In genomic region chr1:107447228-107447931, GRCm38 (mm10) we compare ENCODE assay signal across 31 mouse cellular contexts. TPM values are rescaled to one million over a fixed set of nuclear protein-coding genes. Genes with fewer than 3 reads are reported as not detected.
DNase-seq lines count a peak whose midpoint lies in the region; ATAC-seq and TF ChIP-seq lines count a peak whose summit lies in the region.
"Had no signal": no experiment of that assay in that cellular context is flagged by ENCODE, and none has a peak within 500 bp of the region (broad histone marks: within the 10 kb centered on the region; RNA-seq: fewer than 3 reads in every experiment).

No protein-coding gene starts in this region.

- no peaks in the 10 kb centered on the region for H3K9me3 ChIP-seq in CH12.LX (replicated peaks; ENCODE audit: low read length)
- H3K9me3 ChIP-seq in kidney, embryonic 14.5 days (ENCODE audit: control insufficient read depth, low read length) = no peaks in the 10 kb centered on the region
- no peaks in the 10 kb centered on the region for H3K9me3 ChIP-seq in midbrain, embryonic 15.5 days
- H3K9me3 ChIP-seq: embryonic facial prominence, embryonic 15.5 days; heart, embryonic 15.5 days; liver, embryonic 13.5 days; midbrain, embryonic 12.5 days had no signal

- WGBS in kidney, embryonic 14.5 days = 79% methylated on average over 3 of the region's 3 CpGs
- WGBS in midbrain, embryonic 15.5 days = 78% methylated on average over 3 of the region's 3 CpGs

- H3K79me2 ChIP-seq in CH12.LX (replicated peaks; ENCODE audit: control insufficient read depth, extremely low read depth, insufficient read depth, poor library complexity, severe bottlenecking) = no peaks in the 10 kb centered on the region

- H3K4me2 ChIP-seq in CH12.LX (ENCODE audit: insufficient read depth, low read depth, poor library complexity, severe bottlenecking) = peak overlapping the region; percentile 80
- no peak overlapping the region for H3K4me2 ChIP-seq in kidney, embryonic 14.5 days (replicated peaks; ENCODE audit: low read depth, low read length)
- H3K4me2 ChIP-seq in midbrain, embryonic 15.5 days = no peak overlapping the region
- H3K4me2 ChIP-seq: embryonic facial prominence, embryonic 15.5 days; heart, embryonic 15.5 days; hindbrain, embryonic 14.5 days; liver, embryonic 13.5 days; lung, embryonic 14.5 days; midbrain, embryonic 12.5 days had no signal

- no peak; the same call in 1 of the 2 replicates for TF ChIP-seq RAD21 in CH12.LX (IDR thresholded peaks at IDR 0.05; ENCODE audit: low read depth, low read length)

- in situ Hi-C loops in CH12.LX (cut with MboI; ENCODE audit: low pct_ligation_motif_present, low pct_unique_long_range_greater_than_20kb, low sequenced_read_pairs) = no loop called here

- no peak for TF ChIP-seq POLR2A in CH12.LX (IDR thresholded peaks at IDR 0.05; ENCODE audit: low read depth, low read length)

- peak overlapping the region; percentile 46; the same call in 1 of the 2 replicates for H3K27ac ChIP-seq in CH12.LX (ENCODE audit: insufficient read depth, low read depth)
- H3K27ac ChIP-seq in kidney, embryonic 14.5 days (ENCODE audit: low read depth, low read length) = no peak overlapping the region
- no peak overlapping the region for H3K27ac ChIP-seq in midbrain, embryonic 15.5 days
- H3K27ac ChIP-seq: embryonic facial prominence, embryonic 15.5 days; heart, embryonic 15.5 days; hindbrain, embryonic 14.5 days; layer of hippocampus, adult 2 months; liver, embryonic 13.5 days; midbrain, embryonic 12.5 days had no signal

- 0 out of 2 replicates have a peak overlapping the region, but pooled peaks have one; percentile 13 for H3K9ac ChIP-seq in CH12.LX (ENCODE audit: insufficient read depth, low read depth)
- no peak overlapping the region for H3K9ac ChIP-seq in kidney, embryonic 14.5 days (ENCODE audit: low read depth, low read length)
- H3K9ac ChIP-seq in midbrain, embryonic 15.5 days = no peak overlapping the region
- H3K9ac ChIP-seq: embryonic facial prominence, embryonic 15.5 days; heart, embryonic 15.5 days; hindbrain, embryonic 14.5 days; liver, embryonic 13.5 days; lung, embryonic 14.5 days; midbrain, embryonic 12.5 days had no signal

- peaks cover 0 to 25% of the 10 kb centered on the region in 2 experiments; a peak in 2 of 4 replicates for H3K4me1 ChIP-seq in CH12.LX (ENCODE audit: control insufficient read depth in 1 of 2, insufficient read depth in 2 of 2)
- no peaks in the 10 kb centered on the region for H3K4me1 ChIP-seq in kidney, embryonic 14.5 days (ENCODE audit: control insufficient read depth, insufficient read depth, low read length)
- H3K4me1 ChIP-seq in midbrain, embryonic 15.5 days = no peaks in the 10 kb centered on the region
- H3K4me1 ChIP-seq: embryonic facial prominence, embryonic 15.5 days; heart, embryonic 15.5 days; liver, embryonic 13.5 days; midbrain, embryonic 12.5 days had no signal

- peak; percentile 71 for ATAC-seq in megakaryocyte, adult 5-6 weeks (ENCODE audit: poor library complexity, severe bottlenecking)
- ATAC-seq in kidney, embryonic 14.5 days (ENCODE audit: low FRiP score, low TSS enrichment) = no peak
- ATAC-seq in midbrain, embryonic 15.5 days (replicated peaks) = no peak
- ATAC-seq: forebrain, embryonic 16.5 days; inflammation-experienced regulatory T-cells, adult 6 months; Patski had no signal

- peak; percentile 1 for DNase-seq in lung, postnatal 36 days
- no peak for DNase-seq in lung, postnatal 10 days
- DNase-seq in CH12.LX (ENCODE audit: extremely low read depth) = peak; percentile 65
- no peak for DNase-seq in thymus, postnatal 0 days (ENCODE audit: low spot score)
- DNase-seq: adrenal gland, postnatal 36 days; cerebellum, adult 9-10 months; gastrocnemius, postnatal 25 days; heart, postnatal 36 days; kidney, adult 8-10 months; kidney, postnatal 14 days; liver, embryonic 13.5 days; lung, embryonic 14.5 days; retina, postnatal 1 day; thymus, postnatal 14 days had no signal

- TF ChIP-seq EP300 in CH12.LX (IDR thresholded peaks at IDR 0.05; ENCODE audit: low read length) = peak; percentile 89

- H3K27me3 ChIP-seq in CH12.LX (replicated peaks) = no peaks in the 10 kb centered on the region
- H3K27me3 ChIP-seq in kidney, embryonic 14.5 days (ENCODE audit: control insufficient read depth, insufficient read depth, low read length) = no peaks in the 10 kb centered on the region
- H3K27me3 ChIP-seq in midbrain, embryonic 15.5 days (replicated peaks) = no peaks in the 10 kb centered on the region
- H3K27me3 ChIP-seq: embryonic facial prominence, embryonic 15.5 days; heart, embryonic 15.5 days; liver, embryonic 13.5 days; midbrain, embryonic 12.5 days had no signal

- dilution Hi-C loops in CH12.LX (cut with MboI; ENCODE audit: extremely low pct_ligation_motif_present, extremely low pct_unique_long_range_greater_than_20kb, low sequenced_read_pairs) = no loop called here

- no peak overlapping the region for H3K4me3 ChIP-seq in CH12.LX (replicated peaks in 1 of 3; ENCODE audit: low read depth in 2 of 3, low read length in 2 of 3, poor library complexity in 1 of 3)
- no peak overlapping the region for H3K4me3 ChIP-seq in kidney, embryonic 14.5 days (ENCODE audit: low read length)
- H3K4me3 ChIP-seq in midbrain, embryonic 15.5 days = no peak overlapping the region
- H3K4me3 ChIP-seq: embryonic facial prominence, embryonic 15.5 days; heart, embryonic 15.5 days; layer of hippocampus, adult 2 months; liver, embryonic 13.5 days; midbrain, embryonic 12.5 days had no signal

- no peak for TF ChIP-seq CTCF in CH12.LX (conservative IDR thresholded peaks at IDR 0.05 in 1 of 2, IDR thresholded peaks at IDR 0.05 in 1 of 2; ENCODE audit: low read depth in 2 of 2, low read length in 2 of 2)

- H3K36me3 ChIP-seq in CH12.LX (replicated peaks in 1 of 2; ENCODE audit: control insufficient read depth in 1 of 2, insufficient read depth in 1 of 2, low read length in 1 of 2) = no peaks in the 10 kb centered on the region
- no peaks in the 10 kb centered on the region for H3K36me3 ChIP-seq in kidney, embryonic 14.5 days (ENCODE audit: control insufficient read depth, insufficient read depth, low read length)
- no peaks in the 10 kb centered on the region for H3K36me3 ChIP-seq in midbrain, embryonic 15.5 days (replicated peaks)
- H3K36me3 ChIP-seq: embryonic facial prominence, embryonic 15.5 days; heart, embryonic 15.5 days; liver, embryonic 13.5 days; midbrain, embryonic 12.5 days had no signal

TF ChIP-seq in CH12.LX, 34 proteins besides CTCF, POLR2A, EP300 and RAD21 (continues in another document):
- TF ChIP-seq MAX (IDR thresholded peaks at IDR 0.05; ENCODE audit: low read length) = no peak; the same call in 1 of the 2 replicates
- peak; percentile 51 for TF ChIP-seq BHLHE40 (IDR thresholded peaks at IDR 0.05; ENCODE audit: low read depth, low read length)
- peak; percentile 51 for TF ChIP-seq TCF12 (IDR thresholded peaks at IDR 0.05; ENCODE audit: low read depth, low read length)
- peak; percentile 86 for TF ChIP-seq ELF1 (IDR thresholded peaks at IDR 0.05; ENCODE audit: low read depth, low read length)
- no peak for TF ChIP-seq ZKSCAN1 (IDR thresholded peaks at IDR 0.05; ENCODE audit: borderline replicate concordance, low read depth, low read length)
- no peak for TF ChIP-seq GABPA (IDR thresholded peaks at IDR 0.05; ENCODE audit: insufficient replicate concordance, low read depth, low read length)
- TF ChIP-seq USF2 (conservative IDR thresholded peaks at IDR 0.05; ENCODE audit: low read depth, low read length) = no peak
- TF ChIP-seq IRF4 (IDR thresholded peaks at IDR 0.05; ENCODE audit: low read depth, low read length) = peak; percentile 89
- 0 out of 2 replicates have a peak, but pooled peaks have one; percentile 34 for TF ChIP-seq JUN (IDR thresholded peaks at IDR 0.05; ENCODE audit: insufficient read depth, low read depth, low read length)
- no peak for TF ChIP-seq NRF1 (IDR thresholded peaks at IDR 0.05; ENCODE audit: low read depth, low read length)
- no peak for TF ChIP-seq POLR2AphosphoS2 (IDR thresholded peaks at IDR 0.05; ENCODE audit: low read depth, low read length)
- peak; percentile 64 for TF ChIP-seq ETS1 (conservative IDR thresholded peaks at IDR 0.05; ENCODE audit: low read depth, low read length)
- peak; percentile 69; the same call in 1 of the 2 replicates for TF ChIP-seq CHD2 (IDR thresholded peaks at IDR 0.05; ENCODE audit: low read length)
- peak; percentile 93 for TF ChIP-seq MEF2A (IDR thresholded peaks at IDR 0.05; ENCODE audit: borderline replicate concordance, low read depth, low read length)
- TF ChIP-seq UBTF (IDR thresholded peaks at IDR 0.05; ENCODE audit: low read depth, low read length) = no peak
- TF ChIP-seq SMC3 (IDR thresholded peaks at IDR 0.05; ENCODE audit: low read depth, low read length) = no peak
- TF ChIP-seq TBP (conservative IDR thresholded peaks at IDR 0.05; ENCODE audit: low read depth, low read length) = 0 out of 2 replicates have a peak, but pooled peaks have one; percentile 38
- TF ChIP-seq USF1 (IDR thresholded peaks at IDR 0.05; ENCODE audit: low read depth, low read length) = no peak
- peak; percentile 64 for TF ChIP-seq JUND (conservative IDR thresholded peaks at IDR 0.05; ENCODE audit: low read depth, low read length)
- no peak for TF ChIP-seq PAX5 (IDR thresholded peaks at IDR 0.05; ENCODE audit: low read length)
- TF ChIP-seq MAZ (IDR thresholded peaks at IDR 0.05; ENCODE audit: low read depth, low read length) = peak; percentile 51; the same call in 1 of the 2 replicates
- TF ChIP-seq SIN3A (IDR thresholded peaks at IDR 0.05; ENCODE audit: low read length) = peak; percentile 40; the same call in 1 of the 2 replicates
- no peak for TF ChIP-seq ZMIZ1 (IDR thresholded peaks at IDR 0.05; ENCODE audit: low read depth, low read length)
- TF ChIP-seq MAFK (IDR thresholded peaks at IDR 0.05; ENCODE audit: insufficient replicate concordance, low read length) = 0 out of 2 replicates have a peak, but pooled peaks have one; percentile 42
- no peak for TF ChIP-seq KAT2A (IDR thresholded peaks at IDR 0.05; ENCODE audit: insufficient replicate concordance, low read length)
- TF ChIP-seq E2F4 (IDR thresholded peaks at IDR 0.05; ENCODE audit: insufficient replicate concordance, low read depth, low read length) = no peak
- TF ChIP-seq CHD1 (IDR thresholded peaks at IDR 0.05; ENCODE audit: low read depth, low read length) = no peak

RNA-seq across cellular contexts. Expression of gene Serpinb7, which starts 47.9 kb away (rescaled TPM):
- total RNA-seq in CH12.LX (2012; rRNA removed) (0.17 and 0.21 TPM in 2 replicates), CH12.LX (2014; rRNA removed) (0.16 TPM in 1 of 2 replicates, not detected in the other)
- 0.20 TPM in 1 of 2 replicates, not detected in the other for polyA plus RNA-seq in CH12.LX (2012; ENCODE audit: insufficient read length, low read depth)
- not detected in 2 replicates for total RNA-seq in megakaryocyte, adult 5-6 weeks (2015)
- not detected in 2 replicates for total RNA-seq in megakaryocyte, adult 5-6 weeks (2017)
- not detected in 2 replicates for polyA plus RNA-seq in kidney, embryonic 14.5 days (2014; fragmentation: Nextera tagmentation; extraction: Ambion mirVana)
- not detected in 2 replicates for polyA plus RNA-seq in midbrain, embryonic 15.5 days (2015; fragmentation: Nextera tagmentation; extraction: Ambion mirVana)
- 0.85 and 0.90 TPM in 2 replicates for polyA plus RNA-seq in thymus, postnatal 0 days (2015; fragmentation: Nextera tagmentation; extraction: Ambion mirVana)
- total RNA-seq: adrenal gland, adult 18-20 months; adrenal gland, postnatal 36 days; ES-E14; gastrocnemius, postnatal 25 days; heart, adult 8-10 months; heart, postnatal 36 days; layer of hippocampus, adult 2 months; layer of hippocampus, postnatal 25 days had no signal
- polyA plus RNA-seq: forebrain, embryonic 16.5 days; hindbrain, embryonic 14.5 days; inflammation-experienced regulatory T-cells, adult 6 months; limb, embryonic 11.5 days; liver, embryonic 13.5 days; lung, embryonic 14.5 days; midbrain, embryonic 12.5 days; neural tube, embryonic 11.5 days had no signal

Comparison
In these comparisons a context has a peak if more than half of its experiments do, and no peak if none do; other contexts are left out.
1. DNase-seq: peak in lung, postnatal 36 days (single experiment) and CH12.LX (single experiment); none in lung, postnatal 10 days (single experiment) and thymus, postnatal 0 days (single experiment).